Mouse (Mus musculus) heart, postnatal 0 days (tissue): ENCODE measurements around the gene Acot11. TPM values are rescaled to one million over a fixed set of nuclear protein-coding genes. Genes with fewer than 3 reads are reported as not detected.

Source experiments
- ATAC-seq: fragments of 200-750 bp; cut with Nextera tagmentation; 2 replicates; pipeline ENCODE4 v1.8.0; 2017; ENCODE audit warnings: low read depth, moderate number of reproducible peaks, moderate library complexity; ENCODE audit not compliant: insufficient read depth
- DNase-seq: peaks from one replicate; pipeline ENCODE4 v3.0.0-alpha.2; 2016; ENCODE audit warnings: low spot score
- H3K27ac ChIP-seq: fragments of 300-500 bp; sonication (generic); 2 replicates; pipeline ENCODE4 v1.5.1; 2014; ENCODE audit warnings: low read depth, mild to moderate bottlenecking
- H3K27me3 ChIP-seq: fragments of 300-500 bp; sonication (generic); 2 replicates; pipeline ENCODE4 v1.6.1; 2014; ENCODE audit warnings: low read length, mixed read lengths; ENCODE audit not compliant: control insufficient read depth, insufficient read depth
- H3K36me3 ChIP-seq: fragments of 300-500 bp; sonication (generic); replicated peaks from 2 replicates; pipeline ENCODE4 v1.6.1; 2014; ENCODE audit warnings: low read length, mixed read lengths; ENCODE audit not compliant: control insufficient read depth, insufficient read depth
- H3K4me1 ChIP-seq: fragments of 300-500 bp; sonication (generic); 2 replicates; pipeline ENCODE4 v1.6.1; 2014; ENCODE audit warnings: antibody characterized with exemption; ENCODE audit not compliant: control insufficient read depth, insufficient read depth
- H3K4me2 ChIP-seq: fragments of 300-500 bp; sonication (generic); 2 replicates; pipeline ENCODE4 v1.6.1; 2014; ENCODE audit warnings: low read depth, mild to moderate bottlenecking, low read length, moderate library complexity
- H3K4me3 ChIP-seq: fragments of 300-500 bp; sonication (generic); 2 replicates; pipeline ENCODE4 v1.5.1; 2014; ENCODE audit warnings: low read depth, low read length
- H3K9ac ChIP-seq: fragments of 300-500 bp; sonication (generic); replicated peaks from 2 replicates; pipeline ENCODE4 v1.6.1; 2014; ENCODE audit warnings: low read depth, low read length, mixed read lengths
- H3K9me3 ChIP-seq: fragments of 300-500 bp; sonication (generic); replicated peaks from 2 replicates; pipeline ENCODE4 v1.6.1; 2016; ENCODE audit warnings: low read length; ENCODE audit not compliant: control insufficient read depth
- CTCF ChIP-seq: IDR thresholded peaks from 2 replicates; pipeline ENCODE4 v1.5.1; 2016; ENCODE audit warnings: antibody characterized with exemption, control low read depth, low read depth
- EP300 ChIP-seq: IDR thresholded peaks from 2 replicates; pipeline ENCODE4 v1.6.1; 2016; ENCODE audit warnings: antibody characterized with exemption, low read depth
- WGBS: fragments of 180-500 bp; shearing (Covaris S2); extraction: QIAGEN DNeasy Blood & Tissue Kit; methylation state at CpG from one replicate; pipeline ENCODE4 v1.1.7; 2014; 5-methylcytosine and 5-hydroxymethylcytosine counted together
- polyA plus RNA-seq: library from polyadenylated mRNA; unstranded; fragments of >200 nt; fragmentation: Nextera tagmentation; extraction: Ambion mirVana; gene quantifications from 2 replicates; pipeline ENCODE4 v1.2.1, GENCODE M21; 2015
- total RNA-seq: library from RNA; depleted of rRNA; stranded (reverse); fragments of >200 nt; gene quantifications from 2 replicates; pipeline ENCODE4 v1.2.3, GENCODE M21; 2014; ENCODE audit warnings: low replicate concordance; rRNA removed

Gene Acot11
- total and polyA plus RNA-seq, 2 experiments from 2014 or later = 5.8 to 18.8 TPM

DNA sequence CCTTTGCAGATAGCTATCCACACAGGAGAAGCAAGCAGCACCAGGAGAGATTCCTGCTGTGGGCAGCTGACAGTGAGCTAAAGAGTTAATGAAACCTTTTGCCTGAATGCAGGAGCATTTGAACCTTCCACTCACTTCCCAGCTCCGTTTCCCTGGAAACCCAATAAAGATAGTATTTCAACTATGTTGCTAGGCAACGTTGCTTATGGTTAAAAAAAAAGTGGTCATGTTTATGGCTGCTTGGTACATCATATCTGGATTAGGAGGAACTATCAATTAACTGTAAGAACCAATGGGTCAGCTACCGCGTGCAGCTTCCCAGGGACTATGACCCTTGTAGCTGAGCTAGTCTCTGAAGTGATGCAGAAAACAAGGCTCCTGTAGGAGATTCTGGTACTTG, 104.0 kb downstream of the Acot11 start:
- DNase-seq (no peak), ATAC-seq (no peak)
- 45% methylated on average over 4 of the region's 4 CpGs for WGBS

DNA sequence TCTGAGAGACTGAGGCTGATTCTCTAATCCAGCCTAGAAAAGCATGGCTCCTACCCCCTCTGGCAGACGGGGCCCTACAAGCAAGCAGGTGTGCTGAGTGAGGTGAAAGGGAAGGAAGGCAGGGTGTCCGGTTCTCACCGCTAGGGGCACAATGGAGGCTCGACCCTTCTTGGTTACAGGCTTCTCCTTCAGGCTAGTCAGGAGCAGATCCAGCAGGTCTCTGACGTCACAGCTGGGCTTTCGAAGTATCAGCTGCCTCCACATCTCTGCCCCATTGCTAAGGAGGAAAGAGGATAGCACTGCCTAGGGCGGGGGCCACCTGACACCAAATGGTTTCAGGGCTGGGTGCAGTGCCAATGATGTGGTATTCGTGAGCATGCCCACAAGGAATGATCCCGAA, 104.8 kb downstream of the Acot11 start:
- Histone ChIP-seq H3K27ac (no peak overlapping the region), H3K4me1 (no peaks in the 10 kb centered on the region), H3K36me3 (no peaks in the 10 kb centered on the region), H3K4me3 (no peak overlapping the region), H3K9ac (no peak overlapping the region), H3K9me3 (no peaks in the 10 kb centered on the region), H3K27me3 (0 out of 2 replicates have a peak, but pooled peaks cover 6% of the 10 kb centered on the region), H3K4me2 (no peak overlapping the region)
- 18% methylated on average over 9 of the region's 9 CpGs for WGBS
- TF ChIP-seq EP300 (no peak), CTCF (peak; percentile 51)
- DNase-seq = peak; percentile 11
- ATAC-seq = 0 out of 2 replicates have a peak, but pooled peaks have one; percentile 53

More for the DNA sequence above, 104.0 kb downstream of the Acot11 start:
- no peak overlapping the region for H3K4me2 ChIP-seq
- H3K27ac ChIP-seq = no peak overlapping the region
- H3K9me3 ChIP-seq = no peaks in the 10 kb centered on the region
- TF ChIP-seq CTCF (no peak), EP300 (no peak)
- no peak overlapping the region for H3K9ac ChIP-seq
- no peak overlapping the region for H3K4me3 ChIP-seq
- H3K4me1 ChIP-seq = no peaks in the 10 kb centered on the region
- H3K36me3 ChIP-seq = no peaks in the 10 kb centered on the region
- H3K27me3 ChIP-seq = 0 out of 2 replicates have a peak, but pooled peaks cover 6% of the 10 kb centered on the region

Other genes starting within 250 kb of the Acot11 start
- 41.8 and 43.2 TPM in 2 replicates for gene Dhcr24, start 244.0 kb downstream of the Acot11 start, total RNA-seq
- 1.7 and 1.9 TPM in 2 replicates for gene Dhcr24, start 244.0 kb downstream of the Acot11 start, polyA plus RNA-seq
- gene Lexm, start 187.8 kb downstream of the Acot11 start, total RNA-seq = not detected in 2 replicates
- gene Lexm, start 187.8 kb downstream of the Acot11 start, polyA plus RNA-seq = not detected in 2 replicates
- 0.73 TPM in 1 of 2 replicates, not detected in the other for gene Ttc22, start 182.6 kb downstream of the Acot11 start, total RNA-seq
- 0.25 and 0.38 TPM in 2 replicates for gene Ttc22, start 182.6 kb downstream of the Acot11 start, polyA plus RNA-seq
- 12.3 and 46.3 TPM in 2 replicates for gene Pars2, start 153.9 kb downstream of the Acot11 start, total RNA-seq
- gene Pars2, start 153.9 kb downstream of the Acot11 start, polyA plus RNA-seq = 6.6 and 7.2 TPM in 2 replicates
- 58.9 and 60.1 TPM in 2 replicates for gene Ttc4, start 126.1 kb downstream of the Acot11 start, total RNA-seq
- 30.5 and 35.1 TPM in 2 replicates for gene Ttc4, start 126.1 kb downstream of the Acot11 start, polyA plus RNA-seq
- 0.15 and 2.1 TPM in 2 replicates for gene Mroh7, start 74.1 kb downstream of the Acot11 start, total RNA-seq
- 0.33 and 0.43 TPM in 2 replicates for gene Mroh7, start 74.1 kb downstream of the Acot11 start, polyA plus RNA-seq
- gene Fam151a, start 71.1 kb downstream of the Acot11 start, total RNA-seq = 1.7 TPM in 1 of 2 replicates, not detected in the other
- gene Fam151a, start 71.1 kb downstream of the Acot11 start, polyA plus RNA-seq = 0.10 TPM in 1 of 2 replicates, not detected in the other
- gene Ssbp3, start 105.7 kb upstream of the Acot11 start, total RNA-seq = 35.6 and 41.1 TPM in 2 replicates
- 25.9 and 29.0 TPM in 2 replicates for gene Ssbp3, start 105.7 kb upstream of the Acot11 start, polyA plus RNA-seq